Mouse (Mus musculus): ENCODE results near the gene Cacna1c. TPM values are rescaled to one million over a fixed set of nuclear protein-coding genes. Genes with fewer than 3 reads are reported as not detected.

The Cacna1c gene
- polyA plus RNA-seq, 1 experiment = 1.3 TPM

GRCm38 (mm10) chr6:119039293-119039692 is 156.9 kb downstream of the Cacna1c start:
- Histone ChIP-seq H3K4me1 (no peaks in the 10 kb centered on the region; the same call in 1 of the 2 replicates), H3K9me3 (no peaks in the 10 kb centered on the region), H3K27me3 (replicated peaks) (peaks cover 29% of the 10 kb centered on the region), H3K36me3 (replicated peaks; ENCODE audit: low read length) (no peaks in the 10 kb centered on the region), H3K4me3 (replicated peaks) (no peak overlapping the region)
- TF ChIP-seq GATA1 (IDR thresholded peaks at IDR 0.05; ENCODE audit: borderline replicate concordance, low read length) (no peak), FLI1 (IDR thresholded peaks at IDR 0.05; ENCODE audit: low read length) (no peak)

DNA sequence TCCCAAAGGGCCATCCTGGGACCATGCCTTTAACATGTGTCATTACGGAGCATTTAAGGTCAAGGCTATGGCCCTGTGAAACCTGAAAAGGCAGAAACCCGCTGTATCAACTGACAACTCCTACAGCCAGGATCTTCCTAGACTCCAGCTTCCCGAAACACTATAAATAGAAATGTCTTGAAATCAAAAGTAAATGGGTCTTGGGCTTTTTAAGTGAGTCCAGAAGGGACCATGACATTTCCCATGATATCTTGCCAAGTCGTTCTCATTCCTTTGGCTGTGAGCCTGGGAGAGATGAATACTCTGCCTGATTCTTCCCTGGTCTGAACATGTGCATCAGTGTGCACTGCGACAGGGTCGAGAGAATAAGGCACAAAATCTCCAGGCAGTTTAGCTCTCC is 158.4 kb downstream of the Cacna1c start:
- TF ChIP-seq FLI1 (IDR thresholded peaks at IDR 0.05; ENCODE audit: low read length) (no peak), GATA1 (IDR thresholded peaks at IDR 0.05; ENCODE audit: borderline replicate concordance, low read length) (no peak)
- no peaks in the 10 kb centered on the region; the same call in 1 of the 2 replicates for H3K4me1 ChIP-seq
- H3K36me3 ChIP-seq (replicated peaks; ENCODE audit: low read length) = no peaks in the 10 kb centered on the region
- no peak overlapping the region for H3K4me3 ChIP-seq (replicated peaks)
- peaks cover 26% of the 10 kb centered on the region for H3K27me3 ChIP-seq (replicated peaks)
- no peaks in the 10 kb centered on the region for H3K9me3 ChIP-seq

GRCm38 (mm10) chr6:119037047-119037446 is 159.2 kb downstream of the Cacna1c start:
- Histone ChIP-seq H3K9me3 (no peaks in the 10 kb centered on the region), H3K4me3 (replicated peaks) (no peak overlapping the region), H3K27me3 (replicated peaks) (peaks cover 21% of the 10 kb centered on the region), H3K4me1 (no peaks in the 10 kb centered on the region; the same call in 1 of the 2 replicates), H3K36me3 (replicated peaks; ENCODE audit: low read length) (no peaks in the 10 kb centered on the region)
- no peak for TF ChIP-seq GATA1 (IDR thresholded peaks at IDR 0.05; ENCODE audit: borderline replicate concordance, low read length)

- TF ChIP-seq GATA1 (IDR thresholded peaks at IDR 0.05; ENCODE audit: borderline replicate concordance, low read length) (no peak), FLI1 (IDR thresholded peaks at IDR 0.05; ENCODE audit: low read length) (no peak)
- H3K4me1 ChIP-seq = no peaks in the 10 kb centered on the region; the same call in 1 of the 2 replicates
- no peak overlapping the region for H3K4me3 ChIP-seq (replicated peaks)
- no peaks in the 10 kb centered on the region for H3K36me3 ChIP-seq (replicated peaks; ENCODE audit: low read length)
- H3K27me3 ChIP-seq (replicated peaks) = peaks cover 18% of the 10 kb centered on the region
- H3K9me3 ChIP-seq = no peaks in the 10 kb centered on the region
These were observed 160.9 kb downstream of the Cacna1c start for GRCm38 (mm10) chr6:119035361-119035760.

GRCm38 (mm10) chr6:119034947-119035346 is 161.3 kb downstream of the Cacna1c start:
- no peaks in the 10 kb centered on the region for H3K9me3 ChIP-seq
- no peaks in the 10 kb centered on the region; the same call in 1 of the 2 replicates for H3K4me1 ChIP-seq
- H3K36me3 ChIP-seq (replicated peaks; ENCODE audit: low read length) = no peaks in the 10 kb centered on the region
- TF ChIP-seq FLI1 (IDR thresholded peaks at IDR 0.05; ENCODE audit: low read length) (no peak), GATA1 (IDR thresholded peaks at IDR 0.05; ENCODE audit: borderline replicate concordance, low read length) (no peak)
- peaks cover 14% of the 10 kb centered on the region for H3K27me3 ChIP-seq (replicated peaks)
- no peak overlapping the region for H3K4me3 ChIP-seq (replicated peaks)

DNA sequence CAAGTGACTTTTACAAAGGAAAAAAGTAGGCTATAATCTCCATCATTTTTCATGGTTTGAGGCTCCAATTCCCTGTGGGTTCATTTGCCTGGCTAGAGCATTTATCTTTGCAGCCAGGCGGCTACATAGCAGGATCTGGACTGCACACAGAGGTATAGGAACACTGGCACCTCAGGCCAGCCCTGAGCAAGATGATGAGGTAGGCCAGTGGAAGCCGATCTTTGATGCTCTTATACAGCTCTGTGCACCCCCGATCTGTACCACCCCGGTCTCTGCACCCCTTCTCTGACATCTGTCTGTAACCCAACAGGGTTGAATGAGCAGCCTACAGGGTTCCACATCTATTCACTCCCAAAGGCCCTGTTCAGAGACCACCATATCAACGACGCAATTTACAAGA is 168.3 kb downstream of the Cacna1c start:
- Histone ChIP-seq H3K4me3 (replicated peaks) (no peak overlapping the region), H3K27me3 (replicated peaks) (peaks cover 2% of the 10 kb centered on the region), H3K9me3 (no peaks in the 10 kb centered on the region), H3K36me3 (replicated peaks; ENCODE audit: low read length) (no peaks in the 10 kb centered on the region), H3K4me1 (no peaks in the 10 kb centered on the region)
- no peak for TF ChIP-seq FLI1 (IDR thresholded peaks at IDR 0.05; ENCODE audit: low read length)
- TF ChIP-seq GATA1 (IDR thresholded peaks at IDR 0.05; ENCODE audit: borderline replicate concordance, low read length) = no peak

DNA sequence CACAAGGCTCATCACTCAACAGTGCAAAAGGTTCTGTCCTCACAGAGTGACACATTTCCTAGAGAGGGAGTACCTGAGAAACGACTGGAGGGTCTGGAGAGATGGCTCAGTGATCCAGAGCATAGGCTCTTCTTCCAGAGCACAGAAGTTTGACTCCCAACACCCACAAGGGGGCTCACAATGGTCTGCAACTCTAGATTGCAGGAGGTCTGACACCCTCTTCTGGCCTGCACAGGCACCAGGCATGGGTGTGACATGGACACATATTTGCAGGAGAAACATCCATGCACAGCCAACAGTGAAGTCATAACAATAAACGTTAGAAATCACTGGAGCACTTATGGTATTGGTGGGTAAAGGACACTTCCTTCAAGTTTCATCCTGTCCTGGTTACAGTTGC is 173.4 kb downstream of the Cacna1c start:
- H3K4me1 ChIP-seq = no peaks in the 10 kb centered on the region
- no peaks in the 10 kb centered on the region for H3K9me3 ChIP-seq
- H3K36me3 ChIP-seq (replicated peaks; ENCODE audit: low read length) = no peaks in the 10 kb centered on the region
- TF ChIP-seq GATA1 (IDR thresholded peaks at IDR 0.05; ENCODE audit: borderline replicate concordance, low read length) = no peak
- no peak for TF ChIP-seq FLI1 (IDR thresholded peaks at IDR 0.05; ENCODE audit: low read length)
- H3K4me3 ChIP-seq (replicated peaks) = no peak overlapping the region
- peaks cover 11% of the 10 kb centered on the region for H3K27me3 ChIP-seq (replicated peaks)

- no peaks in the 10 kb centered on the region for H3K4me1 ChIP-seq
- H3K27me3 ChIP-seq (replicated peaks) = peaks cover 14% of the 10 kb centered on the region
- H3K4me3 ChIP-seq (replicated peaks) = no peak overlapping the region
- H3K9me3 ChIP-seq = no peaks in the 10 kb centered on the region
- TF ChIP-seq GATA1 (IDR thresholded peaks at IDR 0.05; ENCODE audit: borderline replicate concordance, low read length) (no peak), FLI1 (IDR thresholded peaks at IDR 0.05; ENCODE audit: low read length) (no peak)
- H3K36me3 ChIP-seq (replicated peaks; ENCODE audit: low read length) = no peaks in the 10 kb centered on the region
These were observed 175.0 kb downstream of the Cacna1c start for GRCm38 (mm10) chr6:119021226-119021625.

DNA sequence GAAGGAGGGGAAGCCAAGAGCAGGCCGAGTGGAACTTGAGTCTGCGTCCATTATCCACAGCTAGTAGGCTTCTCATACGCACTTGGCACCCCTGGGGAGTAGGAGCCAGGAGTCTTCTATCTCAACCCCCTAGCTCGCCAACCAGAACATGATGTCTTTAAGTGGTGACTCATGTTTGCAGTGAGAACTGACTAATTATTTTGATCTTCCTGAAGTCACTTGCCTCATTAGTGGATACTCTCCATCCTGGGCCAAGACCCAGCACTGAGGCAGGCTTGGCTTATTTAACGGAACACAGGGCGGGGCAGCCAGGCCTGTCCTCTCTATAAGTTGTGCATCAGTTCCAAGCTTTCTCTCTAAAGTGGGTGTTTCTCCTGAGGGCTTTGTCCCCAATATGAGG is 177.3 kb downstream of the Cacna1c start:
- no peak for TF ChIP-seq GATA1 (IDR thresholded peaks at IDR 0.05; ENCODE audit: borderline replicate concordance, low read length)
- no peak for TF ChIP-seq FLI1 (IDR thresholded peaks at IDR 0.05; ENCODE audit: low read length)
- no peaks in the 10 kb centered on the region for H3K36me3 ChIP-seq (replicated peaks; ENCODE audit: low read length)
- H3K9me3 ChIP-seq = no peaks in the 10 kb centered on the region
- peaks cover 20% of the 10 kb centered on the region for H3K27me3 ChIP-seq (replicated peaks)
- no peak overlapping the region for H3K4me3 ChIP-seq (replicated peaks)
- no peaks in the 10 kb centered on the region for H3K4me1 ChIP-seq

DNA sequence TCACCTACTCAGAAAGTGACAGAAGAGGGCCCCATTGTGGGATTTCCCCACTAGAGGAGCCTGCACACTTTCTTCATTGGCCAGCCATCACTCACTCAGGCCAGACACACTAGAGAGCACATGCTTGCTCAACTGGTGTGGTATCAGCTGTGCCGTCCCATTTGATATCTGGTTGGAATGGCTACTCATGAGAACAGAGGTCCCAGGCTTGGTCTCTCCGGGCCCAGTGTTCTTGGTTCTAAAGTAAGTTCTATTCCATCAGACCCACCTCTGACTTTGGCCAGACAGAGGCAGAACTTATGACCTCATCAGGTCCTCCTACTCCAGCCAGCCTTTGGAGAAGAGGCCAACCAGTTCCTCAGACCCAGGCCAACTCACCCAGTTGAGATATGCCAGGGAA is 178.0 kb downstream of the Cacna1c start:
- Histone ChIP-seq H3K9me3 (no peaks in the 10 kb centered on the region), H3K27me3 (replicated peaks) (peaks cover 20% of the 10 kb centered on the region), H3K36me3 (replicated peaks; ENCODE audit: low read length) (no peaks in the 10 kb centered on the region), H3K4me3 (replicated peaks) (no peak overlapping the region), H3K4me1 (0 out of 2 replicates have a peak, but pooled peaks cover 2% of the 10 kb centered on the region)
- TF ChIP-seq GATA1 (IDR thresholded peaks at IDR 0.05; ENCODE audit: borderline replicate concordance, low read length) = no peak
- TF ChIP-seq FLI1 (IDR thresholded peaks at IDR 0.05; ENCODE audit: low read length) = no peak

GRCm38 (mm10) chr6:119017498-119017897 is 178.7 kb downstream of the Cacna1c start:
- Histone ChIP-seq H3K4me1 (0 out of 2 replicates have a peak, but pooled peaks cover 3% of the 10 kb centered on the region), H3K9me3 (no peaks in the 10 kb centered on the region), H3K27me3 (replicated peaks) (peaks cover 17% of the 10 kb centered on the region), H3K36me3 (replicated peaks; ENCODE audit: low read length) (no peaks in the 10 kb centered on the region), H3K4me3 (replicated peaks) (no peak overlapping the region)
- TF ChIP-seq FLI1 (IDR thresholded peaks at IDR 0.05; ENCODE audit: low read length) (no peak), GATA1 (IDR thresholded peaks at IDR 0.05; ENCODE audit: borderline replicate concordance, low read length) (no peak)

Data from megakaryocyte, embryonic 14.5 days (primary cell).